In genomic region chr16:33612056-33612770, GRCm38 (mm10) we compare ENCODE assay signal across 13 mouse cellular contexts.
DNase-seq lines count a peak whose midpoint lies in the region.
"Had no signal": no experiment of that assay in that cellular context is flagged by ENCODE, and none has a peak within 500 bp of the region (broad histone marks: within the 10 kb centered on the region; RNA-seq: fewer than 3 reads in every experiment).

No protein-coding gene starts in this region.

- 82% methylated on average over 6 of the region's 6 CpGs for WGBS in heart, embryonic 10.5 days

- H3K36me3 ChIP-seq in heart, embryonic 10.5 days = no peaks in the 10 kb centered on the region
- H3K36me3 ChIP-seq: embryonic facial prominence, embryonic 15.5 days had no signal

- H3K27me3 ChIP-seq in heart, embryonic 10.5 days (ENCODE audit: insufficient read depth, poor library complexity, severe bottlenecking) = peaks cover 5% of the 10 kb centered on the region; the same call in 1 of the 2 replicates
- H3K27me3 ChIP-seq: CH12.LX; embryonic facial prominence, embryonic 15.5 days had no signal

- H3K9me3 ChIP-seq in heart, embryonic 10.5 days = no peaks in the 10 kb centered on the region
- H3K9me3 ChIP-seq: embryonic facial prominence, embryonic 15.5 days had no signal

- H3K4me1 ChIP-seq in heart, embryonic 10.5 days = peaks cover 5% of the 10 kb centered on the region
- H3K4me1 ChIP-seq: megakaryocyte, embryonic 14.5 days had no signal

- no peak overlapping the region for H3K4me3 ChIP-seq in heart, embryonic 10.5 days
- H3K4me3 ChIP-seq: embryonic facial prominence, embryonic 15.5 days; left cerebral cortex, adult 2 months; megakaryocyte, embryonic 14.5 days had no signal

- DNase-seq in layer of hippocampus, adult 11-12 months (ENCODE audit: low spot score) = peak; percentile 70
- no peak for DNase-seq in layer of hippocampus, postnatal 25 days (ENCODE audit: extremely low spot score in 1 of 2, low spot score in 1 of 2)
- peak; percentile 68 for DNase-seq in cerebellum, adult 9-10 months
- peak; percentile 19 for DNase-seq in heart, embryonic 10.5 days (ENCODE audit: low spot score)
- DNase-seq in lung, postnatal 25 days (ENCODE audit: low spot score) = peak; percentile 38
- no peak for DNase-seq in yolk sac, embryonic 10.5 days (ENCODE audit: low spot score)
- no peak for DNase-seq in adrenal gland, postnatal 10 days
- DNase-seq in MN1 (ENCODE audit: low spot score) = no peak
- DNase-seq: thymus, adult 18-20 months had no signal

- H3K27ac ChIP-seq in heart, embryonic 10.5 days = no peak overlapping the region
- H3K27ac ChIP-seq: embryonic facial prominence, embryonic 15.5 days; left cerebral cortex, adult 2 months had no signal

Comparison
In these comparisons a context has a peak if more than half of its experiments do, and no peak if none do; other contexts are left out.
1. DNase-seq: peak in layer of hippocampus, adult 11-12 months (single experiment), cerebellum, adult 9-10 months (single experiment), heart, embryonic 10.5 days (single experiment) and lung, postnatal 25 days (single experiment); none in layer of hippocampus, postnatal 25 days (0 of 2), yolk sac, embryonic 10.5 days (single experiment), adrenal gland, postnatal 10 days (single experiment) and MN1 (single experiment).